Mouse (Mus musculus) ZHBTc4 (cell line): ENCODE measurements at regions not wholly inside any gene's neighbourhood (a gene's known extent, or its start where the extent isn't known, plus 50 kb on each side); places are given as distances from the start of the nearest gene placed in this dataset.

Source experiments
- DNase-seq: peaks from one replicate; pipeline ENCODE4 v3.0.0-alpha.2; 2011; ENCODE audit warnings: low read depth, low spot score

GRCm38 (mm10) chr2:74930702-74931101 lies 105.1 kb downstream of the Mtx2 start:
- no peak for DNase-seq

- DNase-seq: peak; percentile 7
These were observed 107.6 kb downstream of the Mtx2 start for GRCm38 (mm10) chr2:74933190-74933589.

- DNase-seq: no peak
These were observed 108.2 kb downstream of the Mtx2 start for GRCm38 (mm10) chr2:74933771-74934170.

- no peak for DNase-seq
These were observed 113.1 kb downstream of the Mtx2 start for GRCm38 (mm10) chr2:74938711-74939110.

- no peak for DNase-seq
These were observed 116.4 kb downstream of the Mtx2 start for GRCm38 (mm10) chr2:74941966-74942365.

GRCm38 (mm10) chr2:74942611-74943198 lies 117.1 kb downstream of the Mtx2 start:
- DNase-seq: no peak

- no peak for DNase-seq
These were observed 119.7 kb downstream of the Mtx2 start for GRCm38 (mm10) chr2:74945185-74945749.

- no peak for DNase-seq
These were observed 126.0 kb downstream of the Mtx2 start for GRCm38 (mm10) chr2:74951401-74952260.

GRCm38 (mm10) chr2:74954101-74954500 lies 128.5 kb downstream of the Mtx2 start:
- no peak for DNase-seq

- no peak for DNase-seq
These were observed 129.9 kb downstream of the Mtx2 start for GRCm38 (mm10) chr2:74955281-74956128.

GRCm38 (mm10) chr2:74956129-74956450 lies 130.5 kb downstream of the Mtx2 start:
- DNase-seq: no peak

GRCm38 (mm10) chr2:74956556-74956955 lies 131.0 kb downstream of the Mtx2 start:
- no peak for DNase-seq

GRCm38 (mm10) chr2:74959936-74960335 lies 134.3 kb downstream of the Mtx2 start:
- DNase-seq: no peak

- no peak for DNase-seq
These were observed 136.8 kb downstream of the Mtx2 start for GRCm38 (mm10) chr2:74962416-74962815.

GRCm38 (mm10) chr2:74964360-74964759 lies 138.8 kb downstream of the Mtx2 start:
- peak; percentile 74 for DNase-seq

GRCm38 (mm10) chr2:74964980-74965379 lies 139.4 kb downstream of the Mtx2 start:
- no peak for DNase-seq

- peak; percentile 41 for DNase-seq
These were observed 139.9 kb downstream of the Mtx2 start for GRCm38 (mm10) chr2:74965384-74966060.

GRCm38 (mm10) chr2:74970611-74971265 lies 145.1 kb downstream of the Mtx2 start:
- peak; percentile 42 for DNase-seq

GRCm38 (mm10) chr2:74973386-74973785 lies 147.8 kb downstream of the Mtx2 start:
- DNase-seq: no peak

GRCm38 (mm10) chr2:74974595-74975325 lies 149.2 kb downstream of the Mtx2 start:
- no peak for DNase-seq
